Mouse (Mus musculus) hindbrain, postnatal 0 days (tissue): ENCODE measurements at regions not wholly inside any gene's neighbourhood (a gene's known extent, or its start where the extent isn't known, plus 50 kb on each side); places are given as distances from the start of the nearest gene placed in this dataset.

Experiments
- ATAC-seq: fragments of 200-750 bp; cut with Nextera tagmentation; 2 replicates; pipeline ENCODE4 v1.8.0; 2017; ENCODE audit warnings: mild to moderate bottlenecking, moderate TSS enrichment, moderate library complexity
- DNase-seq: peaks from one replicate; pipeline ENCODE4 v3.0.0-alpha.2; 2015; ENCODE audit warnings: low spot score
- H3K27ac ChIP-seq: fragments of 300-500 bp; sonication (generic); 2 replicates; pipeline ENCODE4 v1.5.1; 2014; ENCODE audit warnings: mild to moderate bottlenecking
- H3K27me3 ChIP-seq: fragments of 300-500 bp; sonication (generic); 2 replicates; pipeline ENCODE4 v1.6.1; 2014; ENCODE audit warnings: low read length, mixed read lengths; ENCODE audit not compliant: insufficient read depth
- H3K36me3 ChIP-seq: fragments of 300-500 bp; sonication (generic); 2 replicates; pipeline ENCODE4 v1.6.1; 2014; ENCODE audit warnings: low read length, mixed read lengths; ENCODE audit not compliant: insufficient read depth
- H3K4me1 ChIP-seq: fragments of 300-500 bp; sonication (generic); 2 replicates; pipeline ENCODE4 v1.6.1; 2014; ENCODE audit warnings: antibody characterized with exemption, low read length, mixed read lengths; ENCODE audit not compliant: insufficient read depth
- H3K4me2 ChIP-seq: fragments of 300-500 bp; sonication (generic); 2 replicates; pipeline ENCODE4 v1.6.1; 2014; ENCODE audit warnings: low read depth, mild to moderate bottlenecking, low read length, moderate library complexity, mixed read lengths
- H3K4me3 ChIP-seq: fragments of 300-500 bp; sonication (generic); 2 replicates; pipeline ENCODE4 v1.5.1; 2014; ENCODE audit warnings: low read length
- H3K9ac ChIP-seq: fragments of 300-500 bp; sonication (generic); replicated peaks from 2 replicates; pipeline ENCODE4 v1.6.1; 2014; ENCODE audit warnings: mild to moderate bottlenecking, low read length, moderate library complexity, mixed read lengths
- H3K9me3 ChIP-seq: fragments of 300-500 bp; sonication (generic); 2 replicates; pipeline ENCODE4 v1.6.1; 2016; ENCODE audit warnings: low read length, mixed read lengths
- CTCF ChIP-seq: IDR thresholded peaks from 2 replicates; pipeline ENCODE4 v1.5.1; 2016; ENCODE audit warnings: antibody characterized with exemption, control low read depth, low read depth
- WGBS: fragments of 180-500 bp; shearing (Covaris S2); extraction: QIAGEN DNeasy Blood & Tissue Kit; methylation state at CpG from one replicate; pipeline ENCODE4 v1.1.7; 2014; 5-methylcytosine and 5-hydroxymethylcytosine counted together

- H3K36me3 ChIP-seq = no peaks in the 10 kb centered on the region
- TF ChIP-seq CTCF = no peak
- ATAC-seq = no peak
- DNase-seq = no peak
- H3K4me1 ChIP-seq = no peaks in the 10 kb centered on the region
- H3K4me3 ChIP-seq = no peak overlapping the region
- no peak overlapping the region for H3K9ac ChIP-seq
- H3K9me3 ChIP-seq = no peaks in the 10 kb centered on the region
- H3K27ac ChIP-seq = no peak overlapping the region
- H3K4me2 ChIP-seq = no peak overlapping the region
- WGBS = 78% methylated on average over 7 of the region's 7 CpGs
- no peaks in the 10 kb centered on the region for H3K27me3 ChIP-seq
Measured at GRCm38 (mm10) chr1:89011454-89011853, 58.8 kb upstream of the Sh3bp4 start.

DNA sequence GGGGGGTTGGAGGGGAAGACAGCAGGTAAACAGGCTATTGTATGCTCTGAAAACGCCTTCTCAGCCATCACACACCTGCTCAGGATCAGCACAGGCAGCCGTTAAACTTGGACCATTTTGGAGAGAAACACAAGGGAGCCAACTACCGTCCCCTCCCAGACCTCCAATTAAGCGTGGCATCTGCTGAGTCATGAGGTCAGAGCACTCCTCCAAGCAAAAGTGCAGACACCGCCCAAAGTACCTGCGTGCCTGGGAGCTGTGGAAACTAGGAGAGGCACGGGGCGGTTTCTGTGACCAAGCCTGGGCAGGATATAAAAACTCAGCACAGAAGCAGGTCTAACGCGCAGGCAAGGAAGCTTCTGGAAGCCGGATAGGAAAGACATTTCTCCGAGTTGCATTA is 54.8 kb upstream of the Sh3bp4 start:
- H3K27ac ChIP-seq = no peak overlapping the region
- 52% methylated on average over 12 of the region's 12 CpGs for WGBS
- ATAC-seq (no peak), DNase-seq (no peak)
- no peaks in the 10 kb centered on the region for H3K36me3 ChIP-seq
- no peak overlapping the region for H3K9ac ChIP-seq
- no peaks in the 10 kb centered on the region for H3K4me1 ChIP-seq
- no peaks in the 10 kb centered on the region for H3K27me3 ChIP-seq
- no peak overlapping the region for H3K4me3 ChIP-seq
- no peak for TF ChIP-seq CTCF
- no peak overlapping the region for H3K4me2 ChIP-seq
- no peaks in the 10 kb centered on the region for H3K9me3 ChIP-seq

DNA sequence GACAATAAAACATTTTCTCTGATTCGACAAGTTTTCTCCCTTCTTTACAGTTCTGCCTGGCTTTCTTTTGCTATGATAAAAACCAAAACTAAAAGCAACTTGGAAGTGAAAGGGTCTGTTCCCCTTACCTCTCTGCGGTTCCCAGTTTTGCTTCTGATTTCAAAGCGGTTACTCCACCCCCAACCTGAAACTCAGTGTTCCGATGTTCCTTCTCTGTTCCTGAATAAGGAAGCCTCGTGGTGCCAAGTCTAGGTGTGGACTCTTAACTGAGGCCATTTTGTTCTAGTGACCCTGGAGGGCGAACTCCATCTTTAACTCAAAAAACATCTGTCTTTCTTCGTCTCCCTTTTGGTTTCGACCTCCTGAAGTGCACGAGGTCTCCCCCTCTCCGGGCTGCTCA is 54.4 kb upstream of the Sh3bp4 start:
- TF ChIP-seq CTCF = no peak
- no peak overlapping the region for H3K9ac ChIP-seq
- H3K4me2 ChIP-seq = no peak overlapping the region
- no peaks in the 10 kb centered on the region for H3K27me3 ChIP-seq
- WGBS = 76% methylated on average over 10 of the region's 10 CpGs
- no peak overlapping the region for H3K4me3 ChIP-seq
- no peak overlapping the region for H3K27ac ChIP-seq
- ATAC-seq (no peak), DNase-seq (no peak)
- no peaks in the 10 kb centered on the region for H3K9me3 ChIP-seq
- H3K4me1 ChIP-seq = no peaks in the 10 kb centered on the region
- no peaks in the 10 kb centered on the region for H3K36me3 ChIP-seq

DNA sequence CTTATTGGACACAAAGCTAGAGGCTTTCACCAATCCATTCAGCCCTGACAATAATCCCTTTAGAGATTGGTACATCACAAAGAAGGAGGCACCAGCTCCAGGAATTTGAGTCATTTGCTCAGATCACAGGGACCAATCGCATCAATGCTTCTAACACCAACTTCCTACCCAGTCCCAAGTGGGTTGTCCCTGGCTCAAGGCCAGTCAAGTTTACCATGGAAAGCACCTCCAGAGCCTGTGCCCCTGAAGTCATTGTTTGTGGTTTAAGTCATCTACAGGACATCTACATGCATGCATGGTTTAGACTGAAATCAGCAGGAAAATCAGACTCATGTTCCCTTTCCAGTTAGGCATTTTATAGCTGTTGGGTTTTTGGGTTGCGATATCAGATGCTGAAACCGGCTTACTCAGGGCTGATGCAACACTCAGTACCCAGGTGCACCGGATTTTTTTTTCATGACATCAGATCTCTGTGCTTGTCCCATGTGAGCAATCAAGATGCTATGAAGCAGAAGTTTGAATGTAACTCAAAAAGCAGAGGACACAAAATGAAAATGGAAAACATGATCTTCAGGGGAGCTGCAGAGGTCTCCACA is 50.3 kb upstream of the Sh3bp4 start:
- WGBS = 86% methylated on average over 4 of the region's 4 CpGs
- no peak for TF ChIP-seq CTCF
- H3K4me3 ChIP-seq = no peak overlapping the region
- no peaks in the 10 kb centered on the region for H3K4me1 ChIP-seq
- H3K4me2 ChIP-seq = no peak overlapping the region
- ATAC-seq (no peak), DNase-seq (no peak)
- no peaks in the 10 kb centered on the region for H3K27me3 ChIP-seq
- no peaks in the 10 kb centered on the region for H3K9me3 ChIP-seq
- H3K36me3 ChIP-seq = no peaks in the 10 kb centered on the region
- no peak overlapping the region for H3K27ac ChIP-seq
- no peak overlapping the region for H3K9ac ChIP-seq
